ENCODE assay signal across 10 mouse cellular contexts in genomic region chr6:123340093-123340492, GRCm38 (mm10). TPM values are rescaled to one million over a fixed set of nuclear protein-coding genes. Genes with fewer than 3 reads are reported as not detected.
DNase-seq lines count a peak whose midpoint lies in the region; ATAC-seq lines count a peak whose summit lies in the region.
"Had no signal": no experiment of that assay in that cellular context is flagged by ENCODE, and none has a peak within 500 bp of the region (broad histone marks: within the 10 kb centered on the region; RNA-seq: fewer than 3 reads in every experiment).

No protein-coding gene starts in this region.

- no peaks in the 10 kb centered on the region for H3K4me1 ChIP-seq in midbrain, embryonic 14.5 days (ENCODE audit: control insufficient read depth, insufficient read depth, low read length)
- no peaks in the 10 kb centered on the region for H3K4me1 ChIP-seq in intestine, embryonic 15.5 days (replicated peaks)
- H3K4me1 ChIP-seq: heart, embryonic 13.5 days had no signal

- no peaks in the 10 kb centered on the region for H3K27me3 ChIP-seq in midbrain, embryonic 14.5 days (ENCODE audit: control insufficient read depth, insufficient read depth, low read length)
- no peaks in the 10 kb centered on the region for H3K27me3 ChIP-seq in intestine, embryonic 15.5 days (replicated peaks)
- H3K27me3 ChIP-seq: heart, embryonic 13.5 days had no signal

- no peaks in the 10 kb centered on the region for H3K9me3 ChIP-seq in midbrain, embryonic 14.5 days (ENCODE audit: control insufficient read depth, low read length)
- H3K9me3 ChIP-seq in intestine, embryonic 15.5 days = no peaks in the 10 kb centered on the region
- H3K9me3 ChIP-seq: heart, embryonic 13.5 days had no signal

- H3K36me3 ChIP-seq in midbrain, embryonic 14.5 days (ENCODE audit: control insufficient read depth, insufficient read depth, low read length) = no peaks in the 10 kb centered on the region
- H3K36me3 ChIP-seq in intestine, embryonic 15.5 days = no peaks in the 10 kb centered on the region
- H3K36me3 ChIP-seq: heart, embryonic 13.5 days had no signal

- no peak overlapping the region for H3K27ac ChIP-seq in midbrain, embryonic 14.5 days (replicated peaks; ENCODE audit: low read depth, low read length)
- H3K27ac ChIP-seq in intestine, embryonic 15.5 days = no peak overlapping the region
- H3K27ac ChIP-seq: heart, embryonic 13.5 days had no signal

- no peak overlapping the region for H3K9ac ChIP-seq in midbrain, embryonic 14.5 days (replicated peaks; ENCODE audit: low read length)
- no peak overlapping the region for H3K9ac ChIP-seq in intestine, embryonic 15.5 days
- H3K9ac ChIP-seq: heart, embryonic 13.5 days had no signal

- no peak for ATAC-seq in midbrain, embryonic 14.5 days (ENCODE audit: low FRiP score, low TSS enrichment)
- no peak for ATAC-seq in monocyte, adult 5-6 weeks (replicated peaks; ENCODE audit: insufficient number of reproducible peaks, low FRiP score, low TSS enrichment, poor library complexity, severe bottlenecking)
- ATAC-seq in intestine, embryonic 15.5 days = no peak

- H3K4me3 ChIP-seq in midbrain, embryonic 14.5 days (replicated peaks; ENCODE audit: low read depth, low read length) = no peak overlapping the region
- H3K4me3 ChIP-seq in intestine, embryonic 15.5 days (replicated peaks) = no peak overlapping the region
- H3K4me3 ChIP-seq: heart, embryonic 13.5 days had no signal

- no peak overlapping the region for H3K4me2 ChIP-seq in midbrain, embryonic 14.5 days (ENCODE audit: low read length)
- no peak overlapping the region for H3K4me2 ChIP-seq in intestine, embryonic 15.5 days (replicated peaks)
- H3K4me2 ChIP-seq: heart, embryonic 13.5 days had no signal

- DNase-seq in layer of hippocampus, adult 11-12 months (ENCODE audit: low spot score) = peak; percentile 5
- no peak for DNase-seq in layer of hippocampus, adult 8-10 months (ENCODE audit: low spot score in 2 of 2)
- DNase-seq in R1 (ENCODE audit: low read depth, low spot score) = peak; percentile 26
- peak; percentile 3 for DNase-seq in kidney, adult 9 months
- peak; percentile 39 for DNase-seq in midbrain, embryonic 14.5 days
- DNase-seq in spleen, adult 18-20 months = no peak
- DNase-seq: lung, postnatal 10 days had no signal

RNA-seq across cellular contexts. Expression of gene Vmn2r19, which starts 32.0 kb away (rescaled TPM):
- not detected for total RNA-seq in layer of hippocampus, adult 8-10 months (2022)
- not detected in 2 replicates for polyA plus RNA-seq in midbrain, embryonic 14.5 days (2014; fragmentation: Nextera tagmentation; extraction: Ambion mirVana)
- not detected in 3 replicates for total RNA-seq in monocyte, adult 5-6 weeks (2017)
- polyA plus RNA-seq in intestine, embryonic 15.5 days (2015; fragmentation: Nextera tagmentation; extraction: Ambion mirVana) = not detected in 2 replicates
- polyA plus RNA-seq: heart, embryonic 13.5 days had no signal

RNA-seq across cellular contexts. Expression of gene Clec4e, which starts 50.4 kb away (rescaled TPM):
- not detected for total RNA-seq in layer of hippocampus, adult 8-10 months (2022)
- not detected in 2 replicates for polyA plus RNA-seq in midbrain, embryonic 14.5 days (2014; fragmentation: Nextera tagmentation; extraction: Ambion mirVana)
- 87.3 to 131 TPM (median 125 TPM) in 3 replicates for total RNA-seq in monocyte, adult 5-6 weeks (2017)
- polyA plus RNA-seq in intestine, embryonic 15.5 days (2015; fragmentation: Nextera tagmentation; extraction: Ambion mirVana) = not detected in 2 replicates

Comparison
In these comparisons a context has a peak if more than half of its experiments do, and no peak if none do; other contexts are left out.
1. DNase-seq: peak in layer of hippocampus, adult 11-12 months (single experiment), R1 (single experiment), kidney, adult 9 months (single experiment) and midbrain, embryonic 14.5 days (single experiment); none in layer of hippocampus, adult 8-10 months (0 of 2) and spleen, adult 18-20 months (0 of 2).
2. RNA of gene Clec4e, which starts 50.4 kb away (total RNA-seq): 87.3 to 131 TPM in monocyte, adult 5-6 weeks; not detected in layer of hippocampus, adult 8-10 months; every median in the first group is over 10 times any median in the second.